Mouse (Mus musculus): ENCODE results near the gene Gpr4. TPM values are rescaled to one million over a fixed set of nuclear protein-coding genes. Genes with fewer than 3 reads are reported as not detected.

The Gpr4 gene
- total RNA-seq, 2 experiments from 2014 or later = 2.3 to 3.4 TPM

DNA sequence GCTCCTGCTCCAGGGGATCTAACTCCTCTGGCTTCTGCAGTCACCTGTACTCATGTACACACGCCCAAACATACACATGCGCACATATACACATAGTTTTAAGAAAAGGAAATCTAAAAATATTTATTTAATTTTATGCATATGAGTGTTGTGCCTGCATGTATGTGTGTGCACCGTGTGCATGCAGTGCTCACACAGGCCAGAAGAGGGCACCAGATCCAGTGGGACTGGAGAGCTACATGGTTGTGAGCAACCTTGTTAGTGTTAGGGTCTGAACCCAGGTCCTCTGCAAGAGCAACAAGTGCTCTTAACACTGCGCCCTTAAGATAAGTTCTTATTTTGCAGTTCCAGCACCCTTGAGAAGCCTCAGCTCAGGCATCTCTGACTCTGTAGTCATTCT is 17.7 kb upstream of the Gpr4 start:
- no peak for DNase-seq

DNA sequence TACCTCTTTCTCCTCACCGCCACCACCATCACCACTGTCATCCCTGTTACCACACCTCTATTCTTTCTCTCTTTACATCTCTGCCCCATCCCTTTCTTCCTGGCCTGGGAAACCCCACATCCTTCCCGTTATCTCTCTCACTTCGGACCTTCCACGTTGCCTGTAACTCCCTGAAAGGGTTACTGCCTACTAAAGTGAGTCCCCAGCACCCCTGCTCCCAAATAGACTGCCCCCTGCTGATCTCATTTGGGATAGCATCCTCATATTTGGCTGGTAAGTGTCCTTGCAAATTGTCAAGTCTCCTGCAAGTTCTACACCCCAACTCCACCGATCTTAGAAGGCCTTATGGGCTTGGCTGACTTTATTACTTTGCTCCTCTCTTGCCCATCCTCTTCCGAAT is 15.7 kb upstream of the Gpr4 start:
- DNase-seq = no peak

DNA sequence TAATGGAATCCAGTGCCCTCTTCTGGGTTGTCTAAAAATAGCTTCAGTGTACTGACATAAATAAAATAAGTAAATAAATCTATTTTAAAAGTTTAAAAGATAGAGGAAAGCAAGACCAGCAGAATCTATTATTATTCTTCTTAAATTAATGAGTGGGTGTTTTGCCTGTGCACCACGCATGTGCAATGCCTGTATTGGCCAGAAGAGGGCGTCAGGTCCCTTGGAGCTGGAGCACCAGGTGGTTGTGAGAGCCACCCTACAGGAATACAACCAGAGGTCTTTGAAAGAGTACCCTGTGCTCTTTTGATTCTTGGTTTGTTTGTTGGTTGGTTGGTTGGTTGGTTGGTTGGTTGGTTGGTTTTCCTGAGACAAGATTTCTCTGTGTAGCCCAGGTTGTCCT is 14.4 kb upstream of the Gpr4 start:
- DNase-seq = no peak

- DNase-seq = no peak
Observed at GRCm38 (mm10) chr7:19201660-19202059, 10.7 kb upstream of the Gpr4 start.

GRCm38 (mm10) chr7:19202065-19202850 is 10.1 kb upstream of the Gpr4 start:
- no peak for DNase-seq

GRCm38 (mm10) chr7:19208201-19208910 is 4.0 kb upstream of the Gpr4 start:
- no peak for DNase-seq

DNA sequence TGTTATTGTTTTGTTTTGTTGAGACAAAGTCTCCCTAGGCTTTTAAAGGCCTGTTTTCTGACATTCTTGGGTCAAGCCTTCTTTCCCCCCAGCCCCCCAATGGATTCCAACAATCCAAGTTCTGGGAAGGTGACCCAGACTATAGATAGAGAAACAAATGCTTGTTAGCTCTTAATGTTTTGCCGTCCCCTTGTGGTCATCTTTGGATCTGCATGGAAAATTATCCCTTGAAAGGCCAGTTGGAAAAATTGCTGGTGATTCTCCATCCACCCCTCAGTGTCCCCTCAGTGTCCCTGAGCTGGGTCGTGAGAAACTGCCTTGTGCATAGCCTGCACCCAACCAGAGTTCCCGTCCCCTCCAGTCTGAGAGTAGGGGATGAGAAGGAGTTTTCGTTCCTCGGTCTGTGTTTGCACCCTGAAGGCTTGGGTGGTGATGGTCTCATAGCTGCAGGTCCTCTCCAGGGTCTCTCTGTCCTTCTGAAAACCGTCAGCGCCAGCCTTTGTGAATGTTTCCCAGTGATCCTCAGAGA is 3.3 kb upstream of the Gpr4 start:
- peak; percentile 44 for DNase-seq

- DNase-seq = no peak
Observed at GRCm38 (mm10) chr7:19209494-19209893, 2.8 kb upstream of the Gpr4 start.

DNA sequence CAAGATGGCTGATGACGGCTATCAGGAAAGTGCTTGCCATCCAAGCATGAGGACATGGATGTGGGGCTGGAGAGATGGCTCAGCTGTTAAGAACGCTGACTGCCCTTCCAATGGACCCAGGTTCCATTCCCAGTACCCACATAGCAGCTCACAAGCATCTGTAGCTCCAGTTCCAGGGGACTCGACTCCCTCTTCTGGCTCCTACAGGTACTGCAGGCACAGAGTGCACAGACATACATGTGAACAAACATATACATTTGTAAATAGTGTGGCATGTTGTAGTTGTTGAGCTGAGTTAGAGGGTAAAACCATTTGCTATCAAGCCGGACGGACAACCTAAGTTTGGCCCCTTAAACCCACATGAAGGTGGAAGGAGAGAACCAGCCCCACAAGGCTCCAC is 2.3 kb upstream of the Gpr4 start:
- DNase-seq = no peak

- no peak for DNase-seq
Observed at GRCm38 (mm10) chr7:19211041-19211675, 1.2 kb upstream of the Gpr4 start.

DNA sequence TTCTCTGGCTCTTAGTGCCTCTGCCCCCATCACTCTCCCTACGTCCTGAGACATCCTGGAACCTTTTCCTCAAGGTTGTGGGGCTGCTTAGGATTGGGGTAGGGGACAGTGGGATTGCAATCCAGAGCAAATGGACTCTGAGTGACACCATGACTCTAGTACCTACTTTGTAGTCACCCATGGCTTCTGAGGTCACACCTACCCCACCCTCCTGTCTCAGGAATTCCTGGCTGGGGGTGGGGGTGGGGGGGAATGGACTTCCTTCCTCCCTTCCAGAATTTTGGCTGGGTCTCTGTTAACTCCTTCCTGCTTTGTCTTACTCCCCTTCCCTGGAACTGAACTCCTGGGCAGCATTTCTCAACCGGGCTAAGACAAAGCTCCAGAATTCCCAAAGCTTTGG is 1.0 kb downstream of the Gpr4 start:
- no peak for DNase-seq

- no peak for DNase-seq
Observed at GRCm38 (mm10) chr7:19214369-19214768, 2.0 kb downstream of the Gpr4 start.

DNA sequence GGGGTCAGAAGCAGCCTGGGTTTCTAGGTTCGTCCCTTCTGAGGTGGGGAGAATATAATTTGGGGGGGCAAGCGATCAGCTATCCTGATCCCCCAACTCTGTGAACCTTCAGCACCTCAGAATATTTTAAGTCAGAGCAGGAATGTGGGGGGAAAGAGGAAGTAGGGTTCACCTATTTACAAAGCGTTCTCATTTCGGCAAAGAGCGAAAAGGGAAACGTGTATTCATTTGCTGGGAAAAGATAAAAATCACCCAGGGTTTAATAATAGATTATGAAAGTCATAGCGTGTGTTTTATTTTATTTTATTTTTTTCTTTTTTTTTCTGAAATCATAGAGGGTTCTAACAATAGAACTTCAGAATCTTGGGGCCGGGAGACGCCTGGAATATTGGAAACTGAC is 2.6 kb downstream of the Gpr4 start:
- DNase-seq = no peak

- DNase-seq = no peak
Observed at GRCm38 (mm10) chr7:19217492-19217891, 5.2 kb downstream of the Gpr4 start.

GRCm38 (mm10) chr7:19217944-19218343 is 5.6 kb downstream of the Gpr4 start:
- DNase-seq = no peak

- no peak for DNase-seq
Observed at GRCm38 (mm10) chr7:19220061-19220460, 7.7 kb downstream of the Gpr4 start.

DNA sequence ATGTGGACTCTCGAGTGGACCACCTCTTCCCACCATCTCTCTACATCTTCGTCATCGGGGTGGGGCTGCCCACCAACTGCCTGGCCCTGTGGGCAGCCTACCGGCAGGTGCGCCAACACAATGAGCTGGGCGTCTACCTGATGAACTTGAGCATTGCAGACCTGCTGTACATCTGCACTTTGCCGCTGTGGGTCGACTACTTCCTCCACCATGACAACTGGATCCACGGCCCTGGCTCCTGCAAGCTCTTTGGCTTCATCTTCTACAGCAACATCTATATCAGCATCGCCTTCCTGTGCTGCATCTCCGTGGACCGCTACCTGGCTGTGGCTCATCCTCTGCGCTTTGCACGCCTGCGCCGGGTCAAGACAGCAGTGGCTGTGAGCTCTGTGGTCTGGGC is 9.9 kb downstream of the Gpr4 start:
- no peak for DNase-seq

DNA sequence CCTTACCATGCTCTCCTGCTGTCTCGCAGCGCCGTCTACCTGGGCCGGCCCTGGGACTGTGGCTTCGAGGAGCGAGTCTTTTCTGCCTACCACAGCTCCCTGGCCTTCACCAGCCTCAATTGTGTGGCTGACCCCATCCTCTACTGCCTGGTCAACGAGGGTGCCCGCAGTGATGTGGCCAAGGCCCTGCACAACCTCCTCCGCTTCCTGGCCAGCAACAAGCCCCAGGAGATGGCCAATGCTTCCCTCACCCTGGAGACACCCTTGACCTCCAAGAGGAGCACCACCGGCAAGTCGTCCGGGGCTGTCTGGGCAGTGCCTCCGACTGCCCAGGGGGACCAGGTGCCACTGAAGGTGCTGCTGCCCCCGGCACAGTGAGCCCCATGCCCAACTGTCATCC is 10.5 kb downstream of the Gpr4 start:
- no peak for DNase-seq

DNA sequence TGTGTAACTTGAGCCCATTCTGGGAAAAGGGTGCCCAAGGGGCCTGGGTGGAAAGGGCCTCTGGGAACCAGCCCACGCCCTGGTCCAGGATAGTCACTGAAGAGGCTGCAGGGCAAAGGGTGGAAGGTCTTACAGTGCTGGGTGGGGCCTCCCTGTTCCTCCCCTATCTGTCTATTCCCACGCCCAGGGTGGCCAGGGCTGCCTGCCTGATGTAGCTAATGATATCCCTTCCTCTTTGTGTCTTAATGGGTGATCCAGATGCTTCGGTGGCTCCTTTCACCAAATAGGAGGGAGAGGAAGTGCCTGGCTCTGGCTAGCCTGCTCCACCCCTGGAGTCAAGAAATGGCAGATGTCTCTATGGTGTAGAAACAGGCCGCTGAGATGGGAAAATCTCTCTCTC is 12.6 kb downstream of the Gpr4 start:
- no peak for DNase-seq

GRCm38 (mm10) chr7:19226817-19227797 is 14.8 kb downstream of the Gpr4 start:
- DNase-seq = peak; percentile 19

DNA sequence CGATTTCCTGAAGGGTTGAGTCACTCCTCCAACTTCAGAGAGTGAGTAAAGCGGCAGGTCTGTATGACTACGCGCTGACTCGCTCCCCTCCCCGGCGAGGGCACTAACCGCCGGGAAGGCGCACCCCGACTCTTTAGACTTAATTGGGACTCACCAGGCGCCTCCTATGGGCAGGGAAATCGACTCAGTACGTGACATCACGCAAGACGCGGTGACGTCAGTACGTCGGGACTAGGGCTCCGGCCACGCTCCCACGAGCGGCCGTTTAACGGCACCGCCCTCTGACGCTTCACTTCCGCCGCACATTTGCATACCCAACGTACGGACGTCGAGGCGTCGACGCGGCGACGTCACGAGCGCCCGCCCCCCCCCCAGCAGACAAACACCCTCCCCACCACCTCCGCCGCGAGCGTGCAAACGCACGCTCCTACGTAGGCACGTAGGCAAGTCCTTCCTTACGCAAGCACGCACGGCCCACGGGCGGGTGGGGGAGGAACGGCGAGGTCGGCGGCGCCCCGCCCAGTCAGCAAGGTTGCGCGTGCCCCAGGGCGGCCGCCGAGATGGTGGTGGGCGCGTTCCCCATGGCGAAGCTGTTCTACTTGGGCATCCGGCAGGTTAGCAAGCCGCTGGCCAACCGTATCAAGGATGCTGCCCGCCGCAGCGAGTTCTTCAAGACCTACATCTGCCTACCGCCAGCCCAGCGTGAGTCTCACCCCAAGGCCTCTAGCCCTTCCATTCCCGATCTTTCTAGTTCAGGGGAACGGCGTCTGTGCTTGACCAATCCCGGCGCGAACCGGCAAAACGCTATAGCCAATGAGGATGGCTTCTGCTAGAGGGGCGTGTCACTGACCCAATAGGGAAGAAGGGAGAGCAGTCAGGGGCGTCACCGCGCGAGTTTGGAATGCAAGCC is 15.8 kb downstream of the Gpr4 start, which contains the start of gene Opa3:
Opa3 (plus strand) TSS at position 452 of the 910 bp plus-strand sequence.
- peak; percentile 97 for DNase-seq

All from gastrocnemius, postnatal 10 days (tissue).